Mouse (Mus musculus) hindbrain, embryonic 12.5 days (tissue): ENCODE measurements around the gene Swap70. TPM values are rescaled to one million over a fixed set of nuclear protein-coding genes. Genes with fewer than 3 reads are reported as not detected.

ENCODE experiments used
- ATAC-seq: fragments of 200-750 bp; cut with Nextera tagmentation; 2 replicates; pipeline ENCODE4 v1.8.0; 2017; ENCODE audit warnings: moderate TSS enrichment; ENCODE audit not compliant: low FRiP score
- H3K27ac ChIP-seq: fragments of 300-500 bp; sonication (generic); 2 replicates; pipeline ENCODE4 v1.5.1; 2016; ENCODE audit warnings: mild to moderate bottlenecking
- H3K27me3 ChIP-seq: fragments of 300-500 bp; sonication (generic); 2 replicates; pipeline ENCODE4 v1.6.1; 2016; ENCODE audit warnings: mild to moderate bottlenecking
- H3K36me3 ChIP-seq: fragments of 300-500 bp; sonication (generic); 2 replicates; pipeline ENCODE4 v1.6.1; 2016; ENCODE audit warnings: mild to moderate bottlenecking
- H3K4me1 ChIP-seq: fragments of 300-500 bp; sonication (generic); 2 replicates; pipeline ENCODE4 v1.6.1; 2016
- H3K4me2 ChIP-seq: fragments of 300-500 bp; sonication (generic); replicated peaks from 2 replicates; pipeline ENCODE4 v1.6.1; 2016; ENCODE audit warnings: mild to moderate bottlenecking
- H3K4me3 ChIP-seq: fragments of 300-500 bp; sonication (generic); 2 replicates; pipeline ENCODE4 v1.5.1; 2016; ENCODE audit warnings: mild to moderate bottlenecking
- H3K9ac ChIP-seq: fragments of 300-500 bp; sonication (generic); 2 replicates; pipeline ENCODE4 v1.6.1; 2016; ENCODE audit warnings: mild to moderate bottlenecking, moderate library complexity
- H3K9me3 ChIP-seq: fragments of 300-500 bp; sonication (generic); replicated peaks from 2 replicates; pipeline ENCODE4 v1.6.1; 2016; ENCODE audit warnings: mild to moderate bottlenecking
- WGBS: fragments of 180-500 bp; shearing (Covaris S2); methylation state at CpG from one replicate; pipeline ENCODE4 v1.1.7; 2016; 5-methylcytosine and 5-hydroxymethylcytosine counted together
- polyA plus RNA-seq: library from polyadenylated mRNA; unstranded; fragments of >200 nt; fragmentation: Nextera tagmentation; extraction: Ambion mirVana; gene quantifications from 2 replicates; pipeline ENCODE4 v1.2.1, GENCODE M21; 2016

The Swap70 gene
- polyA plus RNA-seq, 1 experiment from 2014 or later: 20.7 TPM

GRCm38 (mm10) chr7:110241472-110242289, 20.2 kb downstream of the Swap70 start:
- H3K36me3 ChIP-seq: no peaks in the 10 kb centered on the region
- WGBS: 81% methylated on average over 9 of the region's 9 CpGs
- no peak overlapping the region for H3K4me3 ChIP-seq

GRCm38 (mm10) chr7:110242290-110242581, 20.7 kb downstream of the Swap70 start:
- Histone ChIP-seq H3K4me1 (peaks cover 7% of the 10 kb centered on the region), H3K36me3 (no peaks in the 10 kb centered on the region), H3K9me3 (no peaks in the 10 kb centered on the region), H3K9ac (no peak overlapping the region), H3K27me3 (no peaks in the 10 kb centered on the region), H3K4me3 (no peak overlapping the region), H3K27ac (no peak overlapping the region), H3K4me2 (no peak overlapping the region)
- 95% methylated on average over 5 of the region's 5 CpGs for WGBS
- ATAC-seq: no peak

More at GRCm38 (mm10) chr7:110241472-110242289, 20.2 kb downstream of the Swap70 start:
- no peak overlapping the region for H3K9ac ChIP-seq
- H3K27ac ChIP-seq: no peak overlapping the region
- H3K4me1 ChIP-seq: peaks cover 7% of the 10 kb centered on the region
- H3K4me2 ChIP-seq: no peak overlapping the region
- no peaks in the 10 kb centered on the region for H3K27me3 ChIP-seq
- no peak for ATAC-seq
- no peaks in the 10 kb centered on the region for H3K9me3 ChIP-seq

- no peak for ATAC-seq
- 95% methylated on average over 9 of the region's 9 CpGs for WGBS
- Histone ChIP-seq H3K27me3 (no peaks in the 10 kb centered on the region), H3K36me3 (no peaks in the 10 kb centered on the region), H3K9me3 (no peaks in the 10 kb centered on the region), H3K4me2 (no peak overlapping the region), H3K9ac (no peak overlapping the region), H3K27ac (no peak overlapping the region), H3K4me3 (no peak overlapping the region), H3K4me1 (no peaks in the 10 kb centered on the region)
Observed at GRCm38 (mm10) chr7:110245128-110245527, 23.6 kb downstream of the Swap70 start.

GRCm38 (mm10) chr7:110246526-110246925, 25.0 kb downstream of the Swap70 start:
- WGBS: 88% methylated on average over 9 of the region's 9 CpGs
- H3K27me3 ChIP-seq: no peaks in the 10 kb centered on the region
- no peak overlapping the region for H3K9ac ChIP-seq
- H3K36me3 ChIP-seq: no peaks in the 10 kb centered on the region
- no peak for ATAC-seq
- no peaks in the 10 kb centered on the region for H3K9me3 ChIP-seq
- no peak overlapping the region for H3K4me3 ChIP-seq
- no peak overlapping the region for H3K4me2 ChIP-seq
- no peaks in the 10 kb centered on the region for H3K4me1 ChIP-seq
- no peak overlapping the region for H3K27ac ChIP-seq

- no peak for ATAC-seq
- WGBS: 92% methylated on average over 3 of the region's 3 CpGs
- Histone ChIP-seq H3K27me3 (no peaks in the 10 kb centered on the region), H3K4me1 (no peaks in the 10 kb centered on the region), H3K36me3 (no peaks in the 10 kb centered on the region), H3K27ac (no peak overlapping the region), H3K9me3 (no peaks in the 10 kb centered on the region), H3K9ac (no peak overlapping the region), H3K4me3 (no peak overlapping the region), H3K4me2 (no peak overlapping the region)
Observed at GRCm38 (mm10) chr7:110247801-110248200, 26.3 kb downstream of the Swap70 start.

GRCm38 (mm10) chr7:110248677-110249076, 27.2 kb downstream of the Swap70 start:
- WGBS: 93% methylated on average over 4 of the region's 4 CpGs
- no peak overlapping the region for H3K4me3 ChIP-seq
- no peaks in the 10 kb centered on the region for H3K27me3 ChIP-seq
- H3K4me2 ChIP-seq: no peak overlapping the region
- no peak for ATAC-seq
- no peaks in the 10 kb centered on the region; the same call in 1 of the 2 replicates for H3K36me3 ChIP-seq
- H3K27ac ChIP-seq: no peak overlapping the region
- no peaks in the 10 kb centered on the region for H3K9me3 ChIP-seq
- H3K4me1 ChIP-seq: no peaks in the 10 kb centered on the region
- H3K9ac ChIP-seq: no peak overlapping the region

GRCm38 (mm10) chr7:110253861-110254260, 32.4 kb downstream of the Swap70 start:
- Histone ChIP-seq H3K4me3 (no peak overlapping the region), H3K9me3 (no peaks in the 10 kb centered on the region), H3K27ac (no peak overlapping the region), H3K4me1 (no peaks in the 10 kb centered on the region), H3K9ac (no peak overlapping the region), H3K27me3 (no peaks in the 10 kb centered on the region), H3K36me3 (no peaks in the 10 kb centered on the region; the same call in 1 of the 2 replicates), H3K4me2 (no peak overlapping the region)
- 72% methylated on average over 2 of the region's 2 CpGs for WGBS
- ATAC-seq: no peak

GRCm38 (mm10) chr7:110254395-110254794, 32.9 kb downstream of the Swap70 start:
- Histone ChIP-seq H3K27ac (no peak overlapping the region), H3K27me3 (no peaks in the 10 kb centered on the region), H3K4me3 (no peak overlapping the region), H3K9me3 (no peaks in the 10 kb centered on the region), H3K4me2 (no peak overlapping the region), H3K36me3 (no peaks in the 10 kb centered on the region; the same call in 1 of the 2 replicates), H3K9ac (no peak overlapping the region), H3K4me1 (no peaks in the 10 kb centered on the region)
- WGBS: 88% methylated on average over 5 of the region's 5 CpGs
- ATAC-seq: no peak

GRCm38 (mm10) chr7:110257059-110257458, 35.5 kb downstream of the Swap70 start:
- Histone ChIP-seq H3K9ac (no peak overlapping the region), H3K4me2 (no peak overlapping the region), H3K4me1 (no peaks in the 10 kb centered on the region), H3K9me3 (no peaks in the 10 kb centered on the region), H3K4me3 (no peak overlapping the region), H3K27ac (no peak overlapping the region), H3K27me3 (no peaks in the 10 kb centered on the region), H3K36me3 (no peaks in the 10 kb centered on the region; the same call in 1 of the 2 replicates)
- WGBS: 91% methylated on average over 2 of the region's 2 CpGs
- ATAC-seq: no peak

- no peaks in the 10 kb centered on the region for H3K9me3 ChIP-seq
- no peak overlapping the region for H3K4me3 ChIP-seq
- no peaks in the 10 kb centered on the region for H3K27me3 ChIP-seq
- 86% methylated on average over 11 of the region's 11 CpGs for WGBS
- ATAC-seq: no peak
- no peaks in the 10 kb centered on the region for H3K4me1 ChIP-seq
- no peak overlapping the region for H3K9ac ChIP-seq
- no peak overlapping the region for H3K27ac ChIP-seq
- H3K36me3 ChIP-seq: no peaks in the 10 kb centered on the region; the same call in 1 of the 2 replicates
- no peak overlapping the region for H3K4me2 ChIP-seq
Observed at GRCm38 (mm10) chr7:110258196-110258950, 36.9 kb downstream of the Swap70 start.

GRCm38 (mm10) chr7:110259966-110260711, 38.6 kb downstream of the Swap70 start:
- Histone ChIP-seq H3K4me1 (no peaks in the 10 kb centered on the region), H3K27me3 (no peaks in the 10 kb centered on the region), H3K4me3 (no peak overlapping the region), H3K27ac (no peak overlapping the region), H3K9ac (no peak overlapping the region), H3K9me3 (no peaks in the 10 kb centered on the region), H3K4me2 (no peak overlapping the region), H3K36me3 (no peaks in the 10 kb centered on the region)
- no peak for ATAC-seq
- 78% methylated on average over 4 of the region's 4 CpGs for WGBS

GRCm38 (mm10) chr7:110261807-110262206, 40.3 kb downstream of the Swap70 start:
- no peaks in the 10 kb centered on the region for H3K27me3 ChIP-seq
- no peaks in the 10 kb centered on the region for H3K4me1 ChIP-seq
- 90% methylated on average over 4 of the region's 4 CpGs for WGBS
- no peak overlapping the region for H3K9ac ChIP-seq
- no peak overlapping the region for H3K4me2 ChIP-seq
- H3K36me3 ChIP-seq: no peaks in the 10 kb centered on the region
- no peak overlapping the region for H3K4me3 ChIP-seq
- no peak overlapping the region for H3K27ac ChIP-seq
- H3K9me3 ChIP-seq: no peaks in the 10 kb centered on the region
- ATAC-seq: no peak
